ENCODE assay signal across 7 mouse cellular contexts in genomic region chr4:152435255-152435654, GRCm38 (mm10). TPM values are rescaled to one million over a fixed set of nuclear protein-coding genes. Genes with fewer than 3 reads are reported as not detected.
DNase-seq lines count a peak whose midpoint lies in the region; ATAC-seq and TF ChIP-seq lines count a peak whose summit lies in the region.

No protein-coding gene starts in this region.

- no peaks in the 10 kb centered on the region for H3K4me1 ChIP-seq in cortical plate, adult 2 months (ENCODE audit: control insufficient read depth, insufficient read depth, low read length)
- H3K4me1 ChIP-seq in intestine, embryonic 14.5 days (replicated peaks; ENCODE audit: control insufficient read depth, insufficient read depth, low read length): no peaks in the 10 kb centered on the region
- H3K4me1 ChIP-seq in limb, embryonic 10.5 days: peaks cover 6% of the 10 kb centered on the region; the same call in 1 of the 2 replicates
- H3K4me1 ChIP-seq in midbrain, embryonic 14.5 days (ENCODE audit: control insufficient read depth, insufficient read depth, low read length): no peaks in the 10 kb centered on the region
- H3K4me1 ChIP-seq in spleen, adult 2 months (ENCODE audit: control insufficient read depth, insufficient read depth, insufficient read length): no peaks in the 10 kb centered on the region

- TF ChIP-seq POLR2A in cortical plate, adult 2 months (IDR thresholded peaks at IDR 0.05; ENCODE audit: extremely low read depth, insufficient read depth, low read length): no peak
- no peak for TF ChIP-seq POLR2A in spleen, adult 2 months (IDR thresholded peaks at IDR 0.05; ENCODE audit: low read depth, low read length)

- ATAC-seq in intestine, embryonic 14.5 days (replicated peaks; ENCODE audit: low FRiP score, low TSS enrichment, low read depth): peak; percentile 63; the same call in 1 of the 2 replicates
- ATAC-seq in midbrain, embryonic 14.5 days (ENCODE audit: low FRiP score, low TSS enrichment): peak; percentile 57; the same call in 1 of the 2 replicates

- H3K4me2 ChIP-seq in intestine, embryonic 14.5 days (ENCODE audit: low read length): peak overlapping the region; percentile 20; the same call in 1 of the 2 replicates
- H3K4me2 ChIP-seq in midbrain, embryonic 14.5 days (ENCODE audit: low read length): peak overlapping the region; percentile 58

- H3K27me3 ChIP-seq in intestine, embryonic 14.5 days (replicated peaks; ENCODE audit: control insufficient read depth, insufficient read depth, low read length): no peaks in the 10 kb centered on the region
- peaks cover 29% of the 10 kb centered on the region for H3K27me3 ChIP-seq in limb, embryonic 10.5 days (ENCODE audit: low read depth, poor library complexity, severe bottlenecking)
- no peaks in the 10 kb centered on the region for H3K27me3 ChIP-seq in midbrain, embryonic 14.5 days (ENCODE audit: control insufficient read depth, insufficient read depth, low read length)
- H3K27me3 ChIP-seq in spleen, adult 2 months (ENCODE audit: control insufficient read depth, insufficient read depth, low read length): no peaks in the 10 kb centered on the region

- intact Hi-C loops in gastrocnemius, postnatal 14 days (cut with DNase I; ENCODE audit: low total_unique reads): loop anchor here (5.0 to 10.0 kb wide), 3 partner anchors 57 to 270 kb away; no protein-coding TSS in a partner anchor

- no peaks in the 10 kb centered on the region for H3K36me3 ChIP-seq in intestine, embryonic 14.5 days (ENCODE audit: control insufficient read depth, insufficient read depth, low read length)
- H3K36me3 ChIP-seq in limb, embryonic 10.5 days: no peaks in the 10 kb centered on the region
- H3K36me3 ChIP-seq in midbrain, embryonic 14.5 days (ENCODE audit: control insufficient read depth, insufficient read depth, low read length): no peaks in the 10 kb centered on the region
- peaks cover 11% of the 10 kb centered on the region for H3K36me3 ChIP-seq in spleen, adult 2 months (ENCODE audit: control insufficient read depth, insufficient read depth, low read length)

- TF ChIP-seq CTCF in cortical plate, adult 2 months (IDR thresholded peaks at IDR 0.05; ENCODE audit: extremely low read depth, insufficient read depth, low read length): peak; percentile 76
- peak; percentile 87 for TF ChIP-seq CTCF in spleen, adult 2 months (IDR thresholded peaks at IDR 0.05; ENCODE audit: extremely low read depth, insufficient read depth, insufficient read length, insufficient replicate concordance)

- H3K9me3 ChIP-seq in intestine, embryonic 14.5 days (ENCODE audit: control insufficient read depth, low read length): no peaks in the 10 kb centered on the region
- no peaks in the 10 kb centered on the region for H3K9me3 ChIP-seq in limb, embryonic 10.5 days (replicated peaks)
- no peaks in the 10 kb centered on the region for H3K9me3 ChIP-seq in midbrain, embryonic 14.5 days (ENCODE audit: control insufficient read depth, low read length)

- 10% methylated on average over 10 of the region's 10 CpGs for WGBS in intestine, embryonic 14.5 days
- 15% methylated on average over 10 of the region's 10 CpGs for WGBS in limb, embryonic 10.5 days
- 9% methylated on average over 10 of the region's 10 CpGs for WGBS in midbrain, embryonic 14.5 days
- WGBS in spleen, adult 2 months: 52% methylated on average over 10 of the region's 10 CpGs

- no peak overlapping the region for H3K27ac ChIP-seq in cortical plate, adult 2 months (ENCODE audit: insufficient read depth, low read length)
- H3K27ac ChIP-seq in intestine, embryonic 14.5 days (ENCODE audit: low read depth): no peak overlapping the region
- no peak overlapping the region for H3K27ac ChIP-seq in limb, embryonic 10.5 days
- H3K27ac ChIP-seq in midbrain, embryonic 14.5 days (replicated peaks; ENCODE audit: low read depth, low read length): no peak overlapping the region
- H3K27ac ChIP-seq in spleen, adult 2 months (ENCODE audit: insufficient read depth, low read length): no peak overlapping the region

- no peak overlapping the region for H3K4me3 ChIP-seq in cortical plate, adult 2 months (ENCODE audit: insufficient read depth, low read length)
- H3K4me3 ChIP-seq in intestine, embryonic 14.5 days (ENCODE audit: low read depth, low read length): 0 out of 2 replicates have a peak overlapping the region, but pooled peaks have one; percentile 12
- H3K4me3 ChIP-seq in limb, embryonic 10.5 days: peak overlapping the region; percentile 18; the same call in 1 of the 2 replicates
- H3K4me3 ChIP-seq in midbrain, embryonic 14.5 days (replicated peaks; ENCODE audit: low read depth, low read length): peak overlapping the region; percentile 20
- H3K4me3 ChIP-seq in spleen, adult 2 months (ENCODE audit: extremely low read depth, insufficient read depth, insufficient read length): no peak overlapping the region

- DNase-seq in adrenal gland, adult 8-10 months: peak; percentile 25
- DNase-seq in gastrocnemius, postnatal 14 days: peak; percentile 80
- peak; percentile 90 for DNase-seq in intestine, embryonic 14.5 days (ENCODE audit: low spot score)
- peak; percentile 92 for DNase-seq in limb, embryonic 10.5 days (ENCODE audit: low spot score)
- DNase-seq in midbrain, embryonic 14.5 days: peak; percentile 90
- peak in 1 of 2 experiments; percentile 55 for DNase-seq in spleen, adult 2 months (ENCODE audit: low read depth in 1 of 2, low spot score in 2 of 2)

- H3K9ac ChIP-seq in intestine, embryonic 14.5 days (ENCODE audit: low read length): no peak overlapping the region
- H3K9ac ChIP-seq in midbrain, embryonic 14.5 days (replicated peaks; ENCODE audit: low read length): peak overlapping the region; percentile 9; the same call in 1 of the 2 replicates

RNA-seq across cellular contexts. Expression of gene Nphp4, which starts 41.3 kb away (rescaled TPM):
- 1 to 10 TPM; 2.8 to 6.3 (median 4.6) TPM for total RNA-seq in adrenal gland, adult 8-10 months (2022)
- polyA plus RNA-seq in cortical plate, adult 2 months (2012; rRNA removed): 14.8 and 15.7 TPM in 2 replicates
- total RNA-seq in gastrocnemius, postnatal 14 days (2021): 1 to 10 TPM; 1.2 to 1.3 TPM
- polyA plus RNA-seq in intestine, embryonic 14.5 days (2014; fragmentation: Nextera tagmentation; extraction: Ambion mirVana): 2.7 TPM in 2 replicates
- 2.8 and 3.8 TPM in 2 replicates for polyA plus RNA-seq in limb, embryonic 10.5 days (2016; fragmentation: Nextera tagmentation; extraction: Ambion mirVana)
- 5.9 and 6.0 TPM in 2 replicates for polyA plus RNA-seq in midbrain, embryonic 14.5 days (2014; fragmentation: Nextera tagmentation; extraction: Ambion mirVana)
- polyA plus RNA-seq in spleen, adult 2 months (2012; rRNA removed): 1.2 and 2.1 TPM in 2 replicates

RNA-seq across cellular contexts. Expression of gene Kcnab2, which starts 42.4 kb away (rescaled TPM):
- total RNA-seq in adrenal gland, adult 8-10 months (2022): 1 to 10 TPM; 4.7 to 8.9 (median 8.0) TPM
- polyA plus RNA-seq in cortical plate, adult 2 months (2012; rRNA removed): 245 and 267 TPM in 2 replicates
- 1 to 10 TPM; 2.2 to 3.2 TPM for total RNA-seq in gastrocnemius, postnatal 14 days (2021)
- polyA plus RNA-seq in intestine, embryonic 14.5 days (2014; fragmentation: Nextera tagmentation; extraction: Ambion mirVana): 3.8 TPM in 2 replicates
- polyA plus RNA-seq in limb, embryonic 10.5 days (2016; fragmentation: Nextera tagmentation; extraction: Ambion mirVana): 3.9 and 5.2 TPM in 2 replicates
- 23.6 and 26.9 TPM in 2 replicates for polyA plus RNA-seq in midbrain, embryonic 14.5 days (2014; fragmentation: Nextera tagmentation; extraction: Ambion mirVana)
- 34.6 and 47.0 TPM in 2 replicates for polyA plus RNA-seq in spleen, adult 2 months (2012; rRNA removed)

Comparison
In these comparisons a context has a peak if more than half of its experiments do, and no peak if none do; other contexts are left out.
1. H3K4me3 ChIP-seq: peak in intestine, embryonic 14.5 days (single experiment), limb, embryonic 10.5 days (single experiment) and midbrain, embryonic 14.5 days (single experiment); none in cortical plate, adult 2 months (single experiment) and spleen, adult 2 months (single experiment).